Mouse (Mus musculus) thymus, adult 18-20 months (tissue): ENCODE data around the gene Spata31d1c.

Source experiments
- DNase-seq, 2 experiments: peaks; one replicate each; pipeline ENCODE4 v3.0.0; 2022; ENCODE audit warnings: mixed read lengths in 2 of 2

Gene Spata31d1c

DNA sequence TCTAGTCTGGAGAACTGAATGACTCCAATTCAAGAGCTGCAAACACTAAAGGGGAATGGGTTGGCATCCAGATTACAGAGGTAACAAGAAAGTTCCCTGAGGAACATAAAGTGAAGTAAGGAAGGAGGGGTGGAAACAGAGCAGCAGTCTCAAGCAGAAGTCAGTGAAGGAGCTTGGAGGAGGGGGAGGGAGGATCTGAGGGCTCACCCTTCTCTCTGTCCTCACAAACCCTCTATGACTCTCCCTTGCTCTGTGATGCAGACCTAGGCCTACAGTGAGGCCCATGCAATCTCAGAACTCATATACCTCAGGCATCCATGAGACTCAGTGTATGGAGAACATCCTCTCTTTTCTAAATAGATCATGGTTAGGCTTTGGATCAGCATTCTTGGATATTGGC, at the start of gene Spata31d1c:
Gene Spata31d1c, plus strand, starts transcription at position 301 of the 400 bp plus-strand sequence.
- no peak for DNase-seq

DNA sequence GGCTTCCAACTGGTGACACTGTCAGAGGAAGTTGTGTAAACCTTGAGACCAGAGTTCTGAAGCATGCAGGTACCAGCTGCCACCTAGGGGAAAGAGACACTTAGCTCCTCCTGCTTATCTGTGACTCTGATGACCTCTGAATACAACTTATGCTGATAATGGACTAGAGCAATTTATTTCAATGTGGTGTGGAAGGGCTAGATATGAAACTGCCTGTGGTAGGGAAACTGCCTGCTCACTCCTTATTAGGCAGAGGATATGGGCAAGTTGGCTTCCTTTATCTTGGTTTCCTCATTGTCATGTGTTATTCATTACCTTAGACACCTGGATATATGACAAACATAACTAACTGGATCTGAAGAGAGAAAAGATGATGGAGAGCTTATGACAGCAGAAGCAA, 44.0 kb upstream of the Spata31d1c start:
- DNase-seq, result no peak

DNA sequence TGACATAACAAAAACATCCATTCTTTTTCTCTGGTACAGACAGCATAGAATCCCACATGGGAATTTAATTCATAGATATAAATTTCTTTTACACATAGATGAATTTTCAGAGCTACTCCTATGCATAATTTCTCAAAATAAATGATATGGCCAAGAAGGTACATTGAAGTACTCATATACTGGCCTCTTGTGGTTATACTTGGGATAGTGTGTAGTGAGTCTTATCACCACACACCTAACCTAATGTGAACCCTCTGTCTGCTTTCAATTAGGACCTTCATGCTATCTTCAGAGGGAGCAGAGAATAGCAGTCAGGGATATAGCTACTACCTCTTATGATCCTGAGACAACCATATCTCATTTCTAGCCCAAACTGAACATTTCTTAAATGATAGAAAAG, 27.4 kb upstream of the Spata31d1c start:
- no peak for DNase-seq

DNA sequence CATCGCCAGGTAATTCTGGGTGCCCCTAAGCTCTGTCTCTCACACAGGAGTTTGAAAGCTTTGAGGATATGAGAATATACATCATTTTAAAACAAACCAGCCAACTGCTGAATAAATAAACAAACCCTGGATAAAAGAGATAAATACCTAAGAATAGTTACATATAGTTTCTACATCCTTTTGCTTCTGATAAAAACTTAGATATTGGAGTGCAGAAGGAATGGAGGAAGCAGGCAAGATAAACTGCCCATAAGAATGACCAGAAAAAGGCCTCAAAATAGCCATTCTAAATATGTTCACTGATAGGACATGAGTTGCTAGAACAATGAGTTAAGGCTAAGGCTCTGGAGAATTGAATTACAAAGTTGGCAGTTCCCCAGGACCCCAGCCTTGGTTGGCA, 26.1 kb upstream of the Spata31d1c start:
- no peak for DNase-seq

DNA sequence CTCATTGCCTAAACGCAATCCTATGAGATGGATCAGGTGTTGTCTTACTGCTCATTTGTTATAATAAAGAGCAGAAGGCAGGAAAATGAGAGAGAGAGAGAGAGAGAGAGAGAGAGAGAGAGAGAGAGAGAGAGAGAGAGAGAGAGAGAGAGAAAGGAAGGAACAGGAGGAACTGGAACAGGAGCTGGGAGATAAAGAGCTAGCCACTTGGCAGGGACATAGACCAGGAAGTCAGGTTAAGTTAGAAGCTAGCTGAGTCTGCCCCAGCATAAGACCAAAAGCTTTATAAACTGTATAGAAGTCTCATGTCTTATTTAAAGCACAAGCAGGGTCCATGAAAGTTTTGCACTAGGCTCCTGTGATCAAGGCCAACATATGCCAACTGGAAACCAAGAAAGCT, 24.9 kb upstream of the Spata31d1c start:
- DNase-seq, result no peak

DNA sequence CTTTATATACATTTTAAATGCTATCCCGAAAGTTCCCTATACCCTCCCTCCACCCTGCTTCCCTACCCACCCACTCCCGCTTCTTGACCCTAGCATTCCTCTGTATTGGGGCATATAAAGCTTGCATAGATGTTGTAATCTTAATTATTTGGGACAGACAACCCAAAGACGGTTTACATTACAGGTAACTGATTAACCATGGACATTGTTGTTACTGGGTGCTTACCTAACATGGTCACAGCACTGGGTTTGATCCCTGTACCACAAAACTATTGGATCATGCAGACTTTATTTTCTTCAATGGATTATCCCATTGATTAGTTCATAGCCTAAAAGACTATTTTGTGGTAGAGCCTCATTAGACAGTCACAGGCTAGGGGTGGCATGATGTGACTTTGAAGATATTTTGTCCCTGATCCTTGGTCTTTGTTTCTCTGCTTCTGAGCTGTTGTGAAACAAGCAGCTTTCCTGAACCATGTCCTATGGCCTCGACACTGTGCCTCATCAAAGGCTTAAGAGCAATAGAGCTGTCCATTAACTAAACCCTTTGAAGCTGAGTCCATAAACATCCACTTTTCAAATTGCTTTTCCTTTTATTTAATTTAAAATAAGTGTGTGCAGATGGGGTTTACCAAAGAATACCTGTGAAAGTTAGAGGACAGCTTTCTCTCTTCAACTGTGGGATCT, 21.7 kb upstream of the Spata31d1c start:
- no peak for DNase-seq

DNA sequence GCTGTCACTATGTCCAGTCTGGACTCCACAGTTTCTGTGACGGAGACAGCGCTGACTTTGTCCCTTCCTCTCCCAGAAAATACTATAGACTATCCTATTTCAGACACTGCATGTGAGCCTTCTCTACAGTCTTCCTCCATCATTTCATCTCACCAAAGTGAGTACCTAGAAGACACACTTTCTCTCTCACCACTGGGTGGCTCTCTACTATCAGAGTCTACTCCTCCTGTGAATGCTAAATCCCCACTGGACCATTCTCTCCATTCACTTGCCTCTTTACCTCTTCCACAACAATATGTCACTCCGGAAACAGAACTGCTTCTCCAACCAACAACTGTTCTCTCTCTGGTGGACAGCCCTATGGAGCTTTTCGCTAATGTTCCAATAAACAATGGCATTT, 2.2 kb downstream of the Spata31d1c start:
- no peak for DNase-seq

DNA sequence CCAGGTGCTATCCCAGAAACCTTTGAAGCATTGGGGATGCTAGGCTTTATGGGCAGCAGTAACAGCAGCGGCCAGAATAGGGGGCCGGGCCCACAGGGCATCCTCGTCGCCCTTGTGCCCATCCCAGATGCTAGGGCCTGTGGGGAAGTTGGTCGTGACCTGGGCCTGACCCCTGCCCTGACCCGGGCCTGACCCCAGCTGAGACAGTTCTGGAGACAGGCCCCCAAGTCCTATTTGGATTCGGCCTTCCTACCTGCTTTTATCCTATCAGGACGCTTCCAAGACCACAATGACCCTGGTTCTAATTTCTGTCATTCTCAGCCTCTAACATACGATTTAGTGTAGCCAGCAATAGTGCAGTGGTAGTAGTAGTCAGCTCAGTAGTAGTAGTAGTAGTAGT, 19.8 kb downstream of the Spata31d1c start, which contains the start of gene Prss47:
Gene Prss47, minus strand, starts transcription at position 101 of the 400 bp plus-strand sequence.
- DNase-seq, result no peak

DNA sequence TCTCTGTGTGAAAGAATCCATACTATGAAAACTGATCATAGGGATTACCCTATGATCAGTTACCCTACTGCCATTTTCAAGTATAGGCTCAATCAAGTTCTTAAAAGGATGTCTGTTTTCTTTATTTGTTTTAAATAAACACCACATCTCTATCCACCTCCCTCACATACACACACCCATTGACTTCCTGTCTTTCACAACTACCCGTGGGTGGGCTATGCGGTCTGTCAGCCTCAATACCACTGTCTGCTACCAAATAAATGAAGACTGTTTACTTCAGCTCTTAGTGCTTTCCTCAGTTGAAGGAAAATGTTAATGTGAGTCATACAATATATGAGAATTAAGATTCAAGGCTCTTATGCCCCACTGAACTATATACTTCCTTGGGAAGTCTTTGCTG, 37.1 kb downstream of the Spata31d1c start:
- no peak for DNase-seq
